Mouse (Mus musculus): Measurements from ENCODE around the gene Hsd11b1.

The Hsd11b1 gene

DNA sequence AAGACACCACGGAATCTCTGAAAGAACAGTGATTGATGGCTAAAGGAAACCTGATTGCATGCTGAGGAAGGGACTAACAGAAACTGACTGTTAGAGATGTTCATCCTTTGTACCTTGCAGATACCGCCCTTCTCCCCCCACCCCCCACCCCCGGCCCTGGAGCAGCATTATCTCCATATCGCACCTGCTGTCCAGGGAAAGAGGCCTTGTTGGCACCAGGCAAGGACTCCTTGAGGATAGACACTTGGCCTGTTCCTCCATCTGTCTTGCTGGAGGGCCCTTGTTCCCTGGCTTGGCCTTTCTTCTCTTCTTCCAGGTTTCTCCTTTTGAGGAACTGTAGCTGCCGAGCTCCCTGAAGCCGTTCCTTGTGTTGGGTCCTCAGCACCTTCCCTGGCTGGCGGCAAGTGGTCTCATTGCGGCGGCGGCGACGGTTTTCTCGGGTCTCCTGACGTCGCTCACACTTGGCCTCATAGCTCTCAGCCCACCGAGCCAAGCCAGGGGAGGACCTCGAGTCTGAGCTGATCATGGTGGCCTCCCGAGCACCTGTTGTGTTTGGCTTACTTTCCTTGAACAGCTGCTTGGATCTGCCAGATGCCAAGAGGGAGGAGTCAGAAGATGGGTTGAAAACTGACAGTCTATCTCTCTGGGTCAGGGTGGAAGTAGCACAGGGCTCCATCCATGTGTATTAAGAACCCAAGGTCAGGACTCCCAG lies 66.2 kb downstream of the Hsd11b1 start:
- no peak for DNase-seq

DNA sequence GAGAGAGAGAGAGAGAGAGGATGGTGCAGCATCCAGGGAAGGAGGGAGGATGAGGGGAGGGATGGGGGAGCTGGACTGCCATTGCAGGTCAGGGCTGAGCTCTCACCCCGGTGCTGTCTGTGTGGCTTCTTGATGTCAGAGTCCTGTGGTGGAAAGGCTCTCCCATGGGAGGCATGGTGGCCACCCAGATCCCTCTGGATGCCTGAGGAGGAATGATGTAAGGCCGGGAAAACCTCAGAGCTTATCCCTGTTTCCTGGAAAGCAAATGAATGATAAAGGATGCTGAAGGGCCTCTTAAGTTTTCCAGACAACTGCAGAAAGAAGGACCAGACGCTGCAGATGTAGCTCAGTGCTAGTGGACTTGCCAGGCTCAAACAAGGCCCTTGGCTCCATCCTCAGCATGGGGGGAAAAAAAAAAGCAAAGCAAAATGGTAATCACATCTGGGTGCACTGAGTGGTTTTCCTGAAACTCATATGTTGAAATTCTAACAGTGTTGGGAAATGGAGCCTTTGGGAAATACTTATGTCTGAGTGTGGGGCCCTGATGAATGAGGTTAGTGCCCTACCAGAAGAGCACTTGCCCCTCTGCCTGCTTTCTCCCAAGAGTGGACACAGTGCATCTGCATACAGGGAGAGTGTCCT lies 68.6 kb downstream of the Hsd11b1 start:
- no peak for DNase-seq

DNA sequence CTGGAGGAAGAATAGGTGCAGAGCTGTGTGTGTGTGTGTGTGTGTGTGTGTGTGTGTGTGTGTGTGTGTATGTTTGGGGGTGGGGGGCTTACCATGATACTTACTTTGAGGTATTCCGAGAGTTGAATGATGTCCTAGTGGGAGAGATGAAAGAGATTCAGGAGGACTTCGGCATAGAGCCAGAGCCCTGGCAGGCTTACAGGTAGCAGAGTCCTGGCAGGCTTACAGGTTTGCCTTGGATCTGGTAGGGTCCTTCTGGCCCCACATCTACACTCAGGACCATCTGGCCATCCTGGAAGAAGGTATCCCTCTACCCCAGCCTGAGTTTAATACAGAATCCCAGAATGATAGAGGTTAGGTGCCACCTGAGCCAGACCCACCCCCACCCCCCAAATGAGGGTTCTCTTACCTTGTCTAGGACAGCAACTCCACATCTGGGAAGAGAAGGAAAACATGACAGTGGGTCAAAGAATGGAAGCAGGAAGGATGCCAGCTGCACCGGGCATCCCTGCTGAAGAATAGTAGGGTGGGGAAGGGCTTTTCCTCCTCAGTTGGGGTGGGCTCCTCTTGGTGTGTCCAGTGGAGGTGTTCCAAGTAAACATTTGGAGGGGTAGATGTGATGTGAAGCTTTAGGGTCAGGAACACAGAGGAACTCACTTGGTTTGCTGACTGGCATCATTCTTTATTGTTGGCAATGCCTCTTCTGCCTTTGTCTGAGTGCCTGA lies 69.3 kb downstream of the Hsd11b1 start:
- DNase-seq, result no peak

DNA sequence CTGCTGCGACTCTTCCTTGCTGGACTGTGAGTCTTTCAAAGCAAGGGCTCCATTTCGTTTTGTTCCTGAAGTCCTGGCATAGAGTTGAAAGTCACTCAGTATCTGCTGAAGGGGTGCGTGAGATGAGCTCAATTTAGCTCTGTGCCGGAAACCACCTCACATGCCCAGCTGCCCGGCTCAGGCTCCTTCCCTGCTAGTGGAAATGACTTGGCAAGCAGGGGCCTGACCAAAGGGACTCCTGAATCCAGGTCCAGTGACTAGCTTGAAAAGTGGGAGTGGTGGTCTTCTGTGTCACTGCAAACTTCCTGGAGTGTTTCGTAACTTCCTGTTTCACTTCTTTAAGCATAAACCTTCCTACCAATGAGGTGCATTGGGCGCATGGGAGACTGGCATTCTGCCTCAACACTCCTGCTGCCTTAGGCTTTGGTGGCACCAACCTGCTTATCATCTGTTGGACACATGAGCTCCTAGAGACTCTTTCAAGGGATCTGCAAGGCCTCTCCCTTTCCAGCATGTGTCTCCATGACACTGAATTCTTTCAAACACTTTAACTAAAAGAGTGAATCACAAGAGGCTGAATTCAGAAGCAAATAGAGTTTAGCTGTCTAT lies 72.1 kb downstream of the Hsd11b1 start:
- DNase-seq, result no peak

DNA sequence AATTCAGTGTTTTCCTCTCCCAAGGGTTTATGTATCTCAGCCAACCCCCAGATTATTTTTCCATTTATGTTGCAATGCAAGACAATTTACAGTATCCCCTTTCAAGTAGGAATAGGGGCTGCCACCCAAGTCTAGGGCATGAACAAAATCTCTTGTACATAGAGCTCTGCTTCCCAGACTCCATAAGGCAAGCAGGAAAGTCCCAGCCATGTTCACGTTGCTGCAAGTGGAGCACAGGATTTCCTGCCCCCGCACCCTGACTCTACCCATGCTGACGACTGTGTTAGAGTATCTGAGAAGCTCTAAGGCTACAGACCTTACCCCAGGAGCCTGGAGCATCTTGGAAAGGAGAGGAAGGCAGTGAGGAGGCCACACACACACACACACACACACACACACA lies 74.1 kb downstream of the Hsd11b1 start:
- no peak for DNase-seq

DNA sequence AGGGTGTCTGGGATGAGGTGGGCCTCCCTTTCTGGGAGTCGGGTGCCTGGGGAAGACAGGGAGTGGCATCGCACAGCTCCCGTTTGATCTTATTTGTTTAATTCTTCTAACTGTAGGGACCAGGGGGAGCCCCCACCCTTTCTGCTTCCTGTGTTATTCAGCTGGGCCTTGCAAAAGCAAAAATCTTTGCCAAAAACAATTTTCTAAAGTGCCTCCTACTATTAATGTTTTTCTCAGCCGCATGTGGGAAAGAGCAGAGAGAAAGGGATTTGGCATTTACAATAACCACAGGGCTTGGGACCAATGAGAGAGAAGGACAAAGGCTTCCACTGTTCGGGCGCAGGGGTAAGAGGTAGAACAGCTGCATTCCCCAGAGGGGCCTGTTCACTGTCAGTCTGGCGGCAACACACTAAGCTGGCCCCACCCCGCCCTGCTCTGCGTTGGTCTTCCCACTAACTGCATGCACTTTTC lies 74.7 kb downstream of the Hsd11b1 start:
- no peak for DNase-seq

DNA sequence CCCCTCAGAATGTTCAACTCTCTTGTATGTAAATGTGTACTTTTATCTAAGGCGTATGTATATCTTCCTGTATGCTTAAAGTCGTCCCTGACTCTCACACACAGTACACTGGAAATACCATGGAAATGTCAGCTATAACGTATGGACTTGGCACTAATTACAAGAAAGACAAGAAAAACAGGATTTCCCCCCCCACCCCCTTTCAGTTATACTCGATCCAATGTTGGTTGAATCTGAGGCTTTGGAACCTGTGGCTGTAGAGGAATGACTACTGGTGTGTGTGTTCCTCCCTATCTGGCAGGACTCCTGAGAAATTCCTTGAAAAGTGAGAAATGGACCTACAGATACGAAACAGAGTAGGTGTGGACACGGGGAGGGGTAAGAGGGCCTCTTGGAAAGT lies 75.6 kb downstream of the Hsd11b1 start:
- no peak for DNase-seq

DNA sequence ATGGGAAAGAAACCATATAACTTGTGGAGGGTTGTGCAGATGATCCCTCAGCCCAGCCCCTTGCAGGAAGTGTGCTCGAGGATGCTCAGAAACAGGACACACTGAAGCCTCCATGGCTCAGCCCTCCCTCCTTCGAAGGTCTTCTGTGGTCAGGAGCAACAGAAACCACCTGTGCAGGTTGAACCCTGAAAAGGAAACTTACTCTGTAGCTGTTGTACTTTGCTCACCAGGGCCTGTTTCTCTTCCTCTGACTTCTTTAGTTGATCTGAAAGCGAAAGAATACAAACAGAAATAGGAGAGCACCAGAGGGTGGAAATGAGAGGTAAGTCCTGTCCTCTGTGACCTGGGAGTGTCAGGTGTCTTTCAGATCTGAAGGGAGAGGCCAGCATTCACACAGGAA lies 82.8 kb downstream of the Hsd11b1 start:
- no peak for DNase-seq

DNA sequence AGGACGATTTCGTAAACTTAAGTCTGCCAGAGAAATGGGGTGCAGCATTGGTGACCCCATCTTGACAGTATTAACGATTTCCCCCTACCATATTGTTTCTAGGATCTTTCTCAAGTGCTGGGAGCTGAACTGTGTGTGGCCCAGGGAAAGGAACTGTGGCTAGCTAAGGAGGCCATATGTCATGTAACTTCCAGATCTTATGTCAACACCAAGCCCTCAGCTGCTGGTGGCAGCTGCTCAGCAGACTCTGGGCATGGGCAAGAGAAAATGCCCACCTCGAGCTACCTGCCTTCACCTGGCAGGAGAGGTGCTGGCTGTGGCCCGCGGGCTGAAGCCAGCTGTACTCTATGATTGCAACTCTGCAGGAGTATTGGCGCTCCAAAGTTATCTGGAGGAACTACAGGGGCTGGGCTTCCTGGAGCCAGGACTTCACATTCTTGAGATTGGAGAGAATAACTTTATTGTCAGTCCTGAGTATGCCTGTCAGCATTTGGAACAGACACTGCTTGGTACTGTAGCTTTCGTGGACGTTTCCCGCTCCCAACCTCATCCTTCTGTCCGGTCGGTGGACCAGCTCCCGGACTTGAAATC lies 89.6 kb downstream of the Hsd11b1 start:
- no peak for DNase-seq

DNA sequence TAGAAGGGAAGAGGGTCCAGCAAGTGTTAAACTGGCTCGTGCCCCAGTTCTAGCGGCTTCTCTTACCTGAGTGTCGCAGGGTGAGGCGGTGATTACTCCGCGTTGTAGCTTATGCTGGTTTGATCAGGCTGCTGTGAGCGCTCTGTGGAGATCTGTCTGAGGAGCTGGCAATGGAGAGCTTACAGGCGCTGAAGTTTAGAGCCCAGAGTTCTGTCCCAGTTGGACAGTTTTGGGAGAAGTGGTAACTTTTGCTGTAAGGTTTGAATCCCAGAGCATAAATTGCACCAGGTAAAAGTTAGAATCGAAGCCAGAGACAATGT lies 90.1 kb downstream of the Hsd11b1 start:
- DNase-seq, result no peak

DNA sequence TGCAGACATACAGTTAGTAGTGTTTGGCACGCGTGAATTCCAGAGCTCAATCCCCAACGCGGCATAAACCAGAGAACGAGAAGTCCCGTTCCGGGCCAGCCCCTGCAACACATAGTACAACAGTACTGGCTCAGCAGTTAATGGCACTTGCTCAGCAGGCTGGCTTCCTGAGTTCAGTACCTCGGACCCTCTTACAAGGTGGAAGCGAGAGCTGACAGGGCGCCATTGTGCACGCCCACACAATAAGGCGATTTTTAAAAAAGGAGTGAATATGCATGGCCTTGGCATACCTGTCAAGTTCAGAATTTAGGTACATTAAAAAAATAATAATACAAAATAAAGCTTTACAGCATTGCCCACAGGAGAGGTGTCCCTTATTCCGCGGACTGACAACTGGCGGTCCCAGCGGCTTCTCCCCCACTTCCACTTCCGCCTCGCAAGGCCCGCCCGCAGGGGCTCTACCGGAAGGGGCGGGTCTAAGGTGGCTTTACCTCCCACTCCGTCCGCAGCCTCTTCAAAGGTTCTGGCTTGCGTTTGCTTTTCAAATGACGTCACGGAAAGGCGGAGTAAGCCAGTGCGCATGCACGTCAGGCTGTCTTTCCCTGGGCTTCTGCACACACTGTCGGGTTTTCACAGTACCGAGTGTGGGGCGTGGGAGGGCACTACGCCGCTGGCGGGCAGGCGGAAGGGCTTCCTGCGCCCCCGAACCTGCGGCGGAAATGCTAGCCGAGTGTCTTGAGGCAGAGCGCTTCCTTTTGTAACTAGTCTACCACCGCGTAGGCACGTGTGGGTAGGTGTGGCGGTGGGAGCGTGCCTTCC lies 90.7 kb downstream of the Hsd11b1 start:
- peak; percentile 95 for DNase-seq
